Mouse (Mus musculus) brain, embryonic 14.5 days (tissue): ENCODE results near the gene Ppil6.

Source experiments
- CTCF ChIP-seq: fragments of 200-500 bp; IDR thresholded peaks from 2 replicates; pipeline ENCODE4 v1.5.1; 2012; ENCODE audit warnings: inconsistent platforms, mild to moderate bottlenecking, moderate library complexity, borderline replicate concordance; ENCODE audit not compliant: insufficient read depth, insufficient read length; ENCODE audit errors: extremely low read depth
- POLR2A ChIP-seq: fragments of 200-500 bp; IDR thresholded peaks from 2 replicates; pipeline ENCODE4 v1.6.1; 2012; ENCODE audit warnings: mild to moderate bottlenecking, inconsistent platforms, borderline replicate concordance; ENCODE audit not compliant: poor library complexity, insufficient read depth, insufficient read length, severe bottlenecking; ENCODE audit errors: extremely low read depth

GRCm38 (mm10) chr10:41480938-41481880 is 9.0 kb upstream of the Ppil6 start:
- TF ChIP-seq POLR2A: no peak
- TF ChIP-seq CTCF: no peak
